Mouse (Mus musculus) erythroblast, embryonic 14.5 days (primary cell): Measurements from ENCODE around the gene Rpp25l.

Experiments used
- GATA1 ChIP-seq: IDR thresholded peaks from 2 replicates; pipeline ENCODE4 v1.6.1; 2012; ENCODE audit warnings: low read length, inconsistent platforms, mixed read lengths
- TAL1 ChIP-seq: IDR thresholded peaks from 3 replicates; pipeline ENCODE4 v1.6.1; 2012; ENCODE audit warnings: low read length, inconsistent platforms, mixed read lengths

GRCm38 (mm10) chr4:41755338-41756305 is 42.3 kb upstream of the Rpp25l start, which contains the start of gene Sigmar1:
- TF ChIP-seq GATA1 = no peak
- no peak for TF ChIP-seq TAL1
